Mouse (Mus musculus): ENCODE results near the gene Prn.

DNA sequence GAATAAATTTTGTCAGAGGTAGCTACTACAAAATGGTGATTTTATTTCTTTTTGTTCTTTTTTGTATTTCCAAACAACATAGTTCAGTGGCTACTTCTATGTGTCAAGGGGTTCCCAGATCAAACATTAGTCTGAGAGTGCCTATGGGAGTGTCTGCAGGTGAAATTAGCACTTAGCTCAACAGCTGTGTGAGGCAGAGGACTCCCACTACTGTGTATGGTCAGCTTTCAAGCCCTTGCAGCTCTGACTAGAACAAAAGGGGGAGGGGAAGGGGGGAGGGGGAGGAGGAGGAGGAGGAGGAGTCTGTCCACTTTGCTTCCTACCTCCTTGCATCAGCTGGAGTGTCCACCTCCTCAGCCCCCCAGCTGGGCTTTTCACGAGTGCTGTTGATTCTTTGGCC lies 34.6 kb downstream of the Prn start:
- no peak for TF ChIP-seq USF1 (IDR thresholded peaks at IDR 0.05; ENCODE audit: low read depth, low read length)
- TF ChIP-seq POLR2A (IDR thresholded peaks at IDR 0.05; ENCODE audit: control insufficient read depth in 1 of 2, insufficient read depth in 1 of 2, low read depth in 1 of 2, low read length in 2 of 2, poor library complexity in 1 of 2) = no peak
- TF ChIP-seq CTCF (IDR thresholded peaks at IDR 0.05 in 2 of 3, conservative IDR thresholded peaks at IDR 0.05 in 1 of 3; ENCODE audit: control insufficient read depth in 1 of 3, insufficient read depth in 1 of 3, low read depth in 2 of 3, low read length in 3 of 3, poor library complexity in 1 of 3, severe bottlenecking in 1 of 3) = no peak
- TF ChIP-seq POLR2AphosphoS5 (IDR thresholded peaks at IDR 0.05; ENCODE audit: borderline replicate concordance, low read depth, low read length) = no peak
- TF ChIP-seq ZNF384 (IDR thresholded peaks at IDR 0.05; ENCODE audit: low read depth, low read length) = no peak
- TF ChIP-seq SMC3 (IDR thresholded peaks at IDR 0.05; ENCODE audit: low read depth, low read length) = no peak
- no peak for TF ChIP-seq POLR2AphosphoS2 (IDR thresholded peaks at IDR 0.05; ENCODE audit: low read length)
- TF ChIP-seq EP300 (IDR thresholded peaks at IDR 0.05; ENCODE audit: low read depth in 1 of 2, low read length in 2 of 2) = no peak
- TF ChIP-seq NELFE (IDR thresholded peaks at IDR 0.05; ENCODE audit: low read depth, low read length) = no peak
- no peak for TF ChIP-seq TAL1 (IDR thresholded peaks at IDR 0.05; ENCODE audit: low read length)
- no peak for TF ChIP-seq SIN3A (IDR thresholded peaks at IDR 0.05; ENCODE audit: low read length)
- no peak for TF ChIP-seq GATA1 (IDR thresholded peaks at IDR 0.05; ENCODE audit: low read depth, low read length)
- TF ChIP-seq UBTF (IDR thresholded peaks at IDR 0.05; ENCODE audit: borderline replicate concordance, insufficient read depth, low read depth, low read length) = no peak
- TF ChIP-seq E2F4 (IDR thresholded peaks at IDR 0.05; ENCODE audit: borderline replicate concordance, low read depth, low read length) = no peak
